Mouse (Mus musculus) stomach, postnatal 0 days (tissue): ENCODE data around the gene Atxn1. TPM values are rescaled to one million over a fixed set of nuclear protein-coding genes. Genes with fewer than 3 reads are reported as not detected.

Source experiments
- ATAC-seq: fragments of 200-750 bp; cut with Nextera tagmentation; 2 replicates; pipeline ENCODE4 v1.8.0; 2017; ENCODE audit not compliant: low FRiP score, low TSS enrichment
- DNase-seq: peaks from one replicate; pipeline ENCODE4 v3.0.0-alpha.2; 2016; ENCODE audit warnings: low spot score
- H3K27ac ChIP-seq: fragments of 300-500 bp; sonication (generic); replicated peaks from 2 replicates; pipeline ENCODE4 v1.5.1; 2014; ENCODE audit warnings: mild to moderate bottlenecking, control low read depth
- H3K27me3 ChIP-seq: fragments of 300-500 bp; sonication (generic); 2 replicates; pipeline ENCODE4 v1.6.1; 2014; ENCODE audit warnings: low read length; ENCODE audit not compliant: control insufficient read depth, insufficient read depth
- H3K36me3 ChIP-seq: fragments of 300-500 bp; sonication (generic); 2 replicates; pipeline ENCODE4 v1.6.1; 2014; ENCODE audit warnings: low read length, mixed read lengths; ENCODE audit not compliant: control insufficient read depth, insufficient read depth
- H3K4me1 ChIP-seq: fragments of 300-500 bp; sonication (generic); replicated peaks from 2 replicates; pipeline ENCODE4 v1.6.1; 2014; ENCODE audit warnings: antibody characterized with exemption; ENCODE audit not compliant: control insufficient read depth, insufficient read depth
- H3K4me2 ChIP-seq: fragments of 300-500 bp; sonication (generic); replicated peaks from 2 replicates; pipeline ENCODE4 v1.6.1; 2014; ENCODE audit warnings: low read depth, mild to moderate bottlenecking, control low read depth, moderate library complexity
- H3K4me3 ChIP-seq: fragments of 300-500 bp; sonication (generic); 2 replicates; pipeline ENCODE4 v1.5.1; 2014; ENCODE audit warnings: low read depth, low read length, control low read depth
- H3K9ac ChIP-seq: fragments of 300-500 bp; sonication (generic); 2 replicates; pipeline ENCODE4 v1.6.1; 2014; ENCODE audit warnings: mild to moderate bottlenecking, low read length, control low read depth, mixed read lengths
- H3K9me3 ChIP-seq: fragments of 300-500 bp; sonication (generic); 2 replicates; pipeline ENCODE4 v1.6.1; 2016; ENCODE audit warnings: low read length; ENCODE audit not compliant: control insufficient read depth
- CTCF ChIP-seq: IDR thresholded peaks from 2 replicates; pipeline ENCODE4 v1.5.1; 2016; ENCODE audit warnings: antibody characterized with exemption, low read depth, mild to moderate bottlenecking, moderate library complexity
- EP300 ChIP-seq: optimal IDR thresholded peaks from 2 replicates; pipeline ENCODE3; 2016; ENCODE audit warnings: antibody characterized with exemption
- WGBS: fragments of 180-500 bp; shearing (Covaris S2); extraction: QIAGEN DNeasy Blood & Tissue Kit; methylation state at CpG from one replicate; pipeline ENCODE4 v1.1.7; 2014; 5-methylcytosine and 5-hydroxymethylcytosine counted together
- polyA plus RNA-seq: library from polyadenylated mRNA; unstranded; fragments of >200 nt; fragmentation: Nextera tagmentation; extraction: Ambion mirVana; gene quantifications from 2 replicates; pipeline ENCODE4 v1.2.1, GENCODE M21; 2015

The Atxn1 gene
- polyA plus RNA-seq, 1 experiment from 2014 or later, result 7.0 TPM

- Histone ChIP-seq H3K4me3 (no peak overlapping the region), H3K36me3 (no peaks in the 10 kb centered on the region), H3K27me3 (no peaks in the 10 kb centered on the region), H3K9ac (no peak overlapping the region), H3K9me3 (no peaks in the 10 kb centered on the region), H3K4me1 (peaks cover 3% of the 10 kb centered on the region; the same call in 1 of the 2 replicates), H3K4me2 (no peak overlapping the region), H3K27ac (no peak overlapping the region)
- DNase-seq (no peak), ATAC-seq (no peak)
- TF ChIP-seq CTCF, result no peak
- no peak for TF ChIP-seq EP300
Observed at GRCm38 (mm10) chr13:45590898-45591297, 373.9 kb downstream of the Atxn1 start.

- H3K9ac ChIP-seq, result no peak overlapping the region
- H3K27me3 ChIP-seq, result no peaks in the 10 kb centered on the region
- TF ChIP-seq CTCF, result peak; percentile 53
- no peak for TF ChIP-seq EP300
- no peak overlapping the region for H3K4me3 ChIP-seq
- DNase-seq, result no peak
- 87% methylated on average over 5 of the region's 5 CpGs for WGBS
- H3K27ac ChIP-seq, result no peak overlapping the region
- no peak for ATAC-seq
- H3K9me3 ChIP-seq, result no peaks in the 10 kb centered on the region
- no peaks in the 10 kb centered on the region for H3K4me1 ChIP-seq
- no peak overlapping the region for H3K4me2 ChIP-seq
- H3K36me3 ChIP-seq, result no peaks in the 10 kb centered on the region
Observed at GRCm38 (mm10) chr13:45583061-45583460, 381.7 kb downstream of the Atxn1 start.

- Histone ChIP-seq H3K9me3 (no peaks in the 10 kb centered on the region), H3K4me1 (no peaks in the 10 kb centered on the region), H3K9ac (no peak overlapping the region), H3K27me3 (no peaks in the 10 kb centered on the region), H3K27ac (no peak overlapping the region), H3K4me2 (no peak overlapping the region), H3K36me3 (no peaks in the 10 kb centered on the region), H3K4me3 (no peak overlapping the region)
- TF ChIP-seq CTCF, result no peak
- TF ChIP-seq EP300, result no peak
- 29% methylated on average over 12 of the region's 12 CpGs for WGBS
- no peak for DNase-seq
- no peak for ATAC-seq
Observed at GRCm38 (mm10) chr13:45582294-45582693, 382.5 kb downstream of the Atxn1 start.

GRCm38 (mm10) chr13:45579751-45580150 is 385.1 kb downstream of the Atxn1 start:
- TF ChIP-seq CTCF (no peak), EP300 (no peak)
- H3K4me2 ChIP-seq, result no peak overlapping the region
- H3K4me1 ChIP-seq, result peaks cover 2% of the 10 kb centered on the region; the same call in 1 of the 2 replicates
- no peak overlapping the region for H3K9ac ChIP-seq
- no peaks in the 10 kb centered on the region for H3K27me3 ChIP-seq
- WGBS, result 40% methylated on average over 3 of the region's 3 CpGs
- no peak overlapping the region for H3K4me3 ChIP-seq
- no peak for DNase-seq
- no peaks in the 10 kb centered on the region for H3K9me3 ChIP-seq
- ATAC-seq, result no peak
- H3K36me3 ChIP-seq, result no peaks in the 10 kb centered on the region
- no peak overlapping the region for H3K27ac ChIP-seq

GRCm38 (mm10) chr13:45577784-45578183 is 387.0 kb downstream of the Atxn1 start:
- no peaks in the 10 kb centered on the region for H3K27me3 ChIP-seq
- no peaks in the 10 kb centered on the region for H3K36me3 ChIP-seq
- no peak for ATAC-seq
- 45% methylated on average over 2 of the region's 2 CpGs for WGBS
- H3K9me3 ChIP-seq, result no peaks in the 10 kb centered on the region
- DNase-seq, result peak; percentile 27
- no peak overlapping the region for H3K4me2 ChIP-seq
- H3K9ac ChIP-seq, result no peak overlapping the region
- TF ChIP-seq EP300 (no peak), CTCF (peak; percentile 64)
- no peak overlapping the region for H3K4me3 ChIP-seq
- H3K4me1 ChIP-seq, result peaks cover 2% of the 10 kb centered on the region; the same call in 1 of the 2 replicates
- no peak overlapping the region for H3K27ac ChIP-seq

- H3K36me3 ChIP-seq, result no peaks in the 10 kb centered on the region
- DNase-seq (no peak), ATAC-seq (no peak)
- no peak overlapping the region for H3K4me2 ChIP-seq
- no peaks in the 10 kb centered on the region for H3K27me3 ChIP-seq
- H3K9ac ChIP-seq, result no peak overlapping the region
- no peak overlapping the region for H3K4me3 ChIP-seq
- H3K9me3 ChIP-seq, result no peaks in the 10 kb centered on the region
- peaks cover 2% of the 10 kb centered on the region; the same call in 1 of the 2 replicates for H3K4me1 ChIP-seq
- H3K27ac ChIP-seq, result no peak overlapping the region
- TF ChIP-seq CTCF (no peak), EP300 (no peak)
- WGBS, result 55% methylated on average over 5 of the region's 5 CpGs
Observed at GRCm38 (mm10) chr13:45577366-45577765, 387.4 kb downstream of the Atxn1 start.
